Mouse (Mus musculus) hindbrain, embryonic 12.5 days (tissue): ENCODE results near the gene Slc39a1. TPM values are rescaled to one million over a fixed set of nuclear protein-coding genes. Genes with fewer than 3 reads are reported as not detected.

Experiments
- ATAC-seq: fragments of 200-750 bp; cut with Nextera tagmentation; 2 replicates; pipeline ENCODE4 v1.8.0; 2017; ENCODE audit warnings: moderate TSS enrichment; ENCODE audit not compliant: low FRiP score
- H3K27ac ChIP-seq: fragments of 300-500 bp; sonication (generic); 2 replicates; pipeline ENCODE4 v1.5.1; 2016; ENCODE audit warnings: mild to moderate bottlenecking
- H3K27me3 ChIP-seq: fragments of 300-500 bp; sonication (generic); 2 replicates; pipeline ENCODE4 v1.6.1; 2016; ENCODE audit warnings: mild to moderate bottlenecking
- H3K36me3 ChIP-seq: fragments of 300-500 bp; sonication (generic); 2 replicates; pipeline ENCODE4 v1.6.1; 2016; ENCODE audit warnings: mild to moderate bottlenecking
- H3K4me1 ChIP-seq: fragments of 300-500 bp; sonication (generic); 2 replicates; pipeline ENCODE4 v1.6.1; 2016
- H3K4me2 ChIP-seq: fragments of 300-500 bp; sonication (generic); replicated peaks from 2 replicates; pipeline ENCODE4 v1.6.1; 2016; ENCODE audit warnings: mild to moderate bottlenecking
- H3K4me3 ChIP-seq: fragments of 300-500 bp; sonication (generic); 2 replicates; pipeline ENCODE4 v1.5.1; 2016; ENCODE audit warnings: mild to moderate bottlenecking
- H3K9ac ChIP-seq: fragments of 300-500 bp; sonication (generic); 2 replicates; pipeline ENCODE4 v1.6.1; 2016; ENCODE audit warnings: mild to moderate bottlenecking, moderate library complexity
- H3K9me3 ChIP-seq: fragments of 300-500 bp; sonication (generic); replicated peaks from 2 replicates; pipeline ENCODE4 v1.6.1; 2016; ENCODE audit warnings: mild to moderate bottlenecking
- WGBS: fragments of 180-500 bp; shearing (Covaris S2); methylation state at CpG from one replicate; pipeline ENCODE4 v1.1.7; 2016; 5-methylcytosine and 5-hydroxymethylcytosine counted together
- polyA plus RNA-seq: library from polyadenylated mRNA; unstranded; fragments of >200 nt; fragmentation: Nextera tagmentation; extraction: Ambion mirVana; gene quantifications from 2 replicates; pipeline ENCODE4 v1.2.1, GENCODE M21; 2016

The Slc39a1 gene
- polyA plus RNA-seq, 1 experiment from 2014 or later: 46.9 TPM

GRCm38 (mm10) chr3:90256731-90257530, 9.0 kb downstream of the Slc39a1 start:
- 91% methylated on average over 19 of the region's 19 CpGs for WGBS
- peaks cover 48% of the 10 kb centered on the region for H3K36me3 ChIP-seq

GRCm38 (mm10) chr3:90258521-90258920, 10.5 kb downstream of the Slc39a1 start:
- WGBS: 90% methylated on average over 4 of the region's 4 CpGs
- ATAC-seq: no peak
- H3K36me3 ChIP-seq: peaks cover 64% of the 10 kb centered on the region
- no peak overlapping the region for H3K4me3 ChIP-seq
- no peak overlapping the region for H3K27ac ChIP-seq
- H3K9ac ChIP-seq: no peak overlapping the region
- no peaks in the 10 kb centered on the region for H3K27me3 ChIP-seq
- no peak overlapping the region for H3K4me2 ChIP-seq
- no peaks in the 10 kb centered on the region for H3K9me3 ChIP-seq
- H3K4me1 ChIP-seq: peaks cover 15% of the 10 kb centered on the region

More at GRCm38 (mm10) chr3:90256731-90257530, 9.0 kb downstream of the Slc39a1 start:
- H3K4me2 ChIP-seq: no peak overlapping the region
- H3K4me3 ChIP-seq: no peak overlapping the region
- H3K9me3 ChIP-seq: no peaks in the 10 kb centered on the region
- H3K27ac ChIP-seq: no peak overlapping the region
- no peak for ATAC-seq
- H3K27me3 ChIP-seq: no peaks in the 10 kb centered on the region
- peaks cover 15% of the 10 kb centered on the region for H3K4me1 ChIP-seq
- H3K9ac ChIP-seq: no peak overlapping the region

GRCm38 (mm10) chr3:90263121-90263771, 15.3 kb downstream of the Slc39a1 start:
- Histone ChIP-seq H3K36me3 (peaks cover 59% of the 10 kb centered on the region), H3K9ac (no peak overlapping the region), H3K4me1 (peaks cover 14% of the 10 kb centered on the region), H3K4me3 (no peak overlapping the region), H3K4me2 (no peak overlapping the region), H3K27ac (no peak overlapping the region), H3K27me3 (no peaks in the 10 kb centered on the region), H3K9me3 (no peaks in the 10 kb centered on the region)
- WGBS: 94% methylated on average over 5 of the region's 5 CpGs
- ATAC-seq: no peak

- Histone ChIP-seq H3K4me1 (peaks cover 14% of the 10 kb centered on the region), H3K9ac (no peak overlapping the region), H3K4me3 (peak overlapping the region; percentile 89), H3K27me3 (no peaks in the 10 kb centered on the region), H3K9me3 (no peaks in the 10 kb centered on the region), H3K4me2 (peak overlapping the region; percentile 94), H3K27ac (peak overlapping the region; percentile 96), H3K36me3 (peaks cover 46% of the 10 kb centered on the region)
- no peak for ATAC-seq
- 37% methylated on average over 10 of the region's 10 CpGs for WGBS
These were observed 16.7 kb downstream of the Slc39a1 start for GRCm38 (mm10) chr3:90264687-90265033.

- H3K9me3 ChIP-seq: no peaks in the 10 kb centered on the region
- H3K27me3 ChIP-seq: no peaks in the 10 kb centered on the region
These were observed 17.3 kb downstream of the Slc39a1 start, which contains the start of gene Dennd4b for GRCm38 (mm10) chr3:90265034-90265931. Dennd4b (plus strand) TSS chr3:90265185.

GRCm38 (mm10) chr3:90265932-90266741, 18.2 kb downstream of the Slc39a1 start:
- H3K27ac ChIP-seq: peak overlapping the region; percentile 96
- peaks cover 14% of the 10 kb centered on the region for H3K4me1 ChIP-seq
- peaks cover 31% of the 10 kb centered on the region for H3K36me3 ChIP-seq
- ATAC-seq: peak; percentile 46
- peak overlapping the region; percentile 93 for H3K9ac ChIP-seq
- WGBS: 28% methylated on average over 16 of the region's 16 CpGs
- no peaks in the 10 kb centered on the region for H3K9me3 ChIP-seq
- H3K4me2 ChIP-seq: peak overlapping the region; percentile 94
- H3K4me3 ChIP-seq: peak overlapping the region; percentile 89
- H3K27me3 ChIP-seq: no peaks in the 10 kb centered on the region

More at GRCm38 (mm10) chr3:90265034-90265931, 17.3 kb downstream of the Slc39a1 start, which contains the start of gene Dennd4b:
- Histone ChIP-seq H3K4me1 (peaks cover 14% of the 10 kb centered on the region), H3K36me3 (peaks cover 40% of the 10 kb centered on the region), H3K9ac (peak within 1 kb of the TSS; percentile 93), H3K27ac (peak within 1 kb of the TSS; percentile 96), H3K4me2 (peak within 1 kb of the TSS; percentile 94), H3K4me3 (peak within 1 kb of the TSS; percentile 89)
- peak; percentile 85 for ATAC-seq
- under 1% methylated on average over 78 of the region's 87 CpGs for WGBS

- ATAC-seq: no peak
- peaks cover 14% of the 10 kb centered on the region for H3K4me1 ChIP-seq
- H3K36me3 ChIP-seq: peaks cover 23% of the 10 kb centered on the region
- H3K9ac ChIP-seq: no peak overlapping the region
- no peak overlapping the region for H3K27ac ChIP-seq
- no peak overlapping the region for H3K4me3 ChIP-seq
- 92% methylated on average over 20 of the region's 20 CpGs for WGBS
- no peaks in the 10 kb centered on the region for H3K27me3 ChIP-seq
- no peak overlapping the region; the same call in 1 of the 2 replicates for H3K4me2 ChIP-seq
- H3K9me3 ChIP-seq: no peaks in the 10 kb centered on the region
These were observed 19.2 kb downstream of the Slc39a1 start for GRCm38 (mm10) chr3:90266901-90267775.

GRCm38 (mm10) chr3:90268190-90268589, 20.2 kb downstream of the Slc39a1 start:
- no peak overlapping the region for H3K9ac ChIP-seq
- no peak overlapping the region for H3K4me3 ChIP-seq
- ATAC-seq: no peak
- H3K27me3 ChIP-seq: no peaks in the 10 kb centered on the region
- no peaks in the 10 kb centered on the region for H3K9me3 ChIP-seq
- H3K27ac ChIP-seq: no peak overlapping the region
- H3K4me1 ChIP-seq: peaks cover 14% of the 10 kb centered on the region
- no peak overlapping the region for H3K4me2 ChIP-seq
- WGBS: 95% methylated on average over 11 of the region's 11 CpGs
- peaks cover 21% of the 10 kb centered on the region for H3K36me3 ChIP-seq

GRCm38 (mm10) chr3:90268971-90269370, 21.0 kb downstream of the Slc39a1 start:
- Histone ChIP-seq H3K27me3 (no peaks in the 10 kb centered on the region), H3K4me1 (peaks cover 14% of the 10 kb centered on the region), H3K36me3 (peaks cover 20% of the 10 kb centered on the region), H3K9ac (no peak overlapping the region), H3K27ac (no peak overlapping the region), H3K9me3 (no peaks in the 10 kb centered on the region), H3K4me2 (no peak overlapping the region), H3K4me3 (no peak overlapping the region)
- WGBS: 90% methylated on average over 16 of the region's 16 CpGs
- no peak for ATAC-seq

GRCm38 (mm10) chr3:90270784-90271183, 22.8 kb downstream of the Slc39a1 start:
- H3K27ac ChIP-seq: no peak overlapping the region
- no peak overlapping the region for H3K4me2 ChIP-seq
- peaks cover 22% of the 10 kb centered on the region for H3K36me3 ChIP-seq
- ATAC-seq: no peak
- H3K4me1 ChIP-seq: peaks cover 11% of the 10 kb centered on the region
- H3K4me3 ChIP-seq: no peak overlapping the region
- no peaks in the 10 kb centered on the region for H3K9me3 ChIP-seq
- no peak overlapping the region for H3K9ac ChIP-seq
- 94% methylated on average over 8 of the region's 8 CpGs for WGBS
- H3K27me3 ChIP-seq: no peaks in the 10 kb centered on the region

GRCm38 (mm10) chr3:90272170-90272569, 24.2 kb downstream of the Slc39a1 start:
- H3K36me3 ChIP-seq: peaks cover 35% of the 10 kb centered on the region
- no peak overlapping the region for H3K9ac ChIP-seq
- H3K27me3 ChIP-seq: no peaks in the 10 kb centered on the region
- no peaks in the 10 kb centered on the region for H3K4me1 ChIP-seq
- WGBS: 69% methylated on average over 9 of the region's 9 CpGs
- H3K9me3 ChIP-seq: no peaks in the 10 kb centered on the region
- no peak for ATAC-seq
- no peak overlapping the region for H3K4me2 ChIP-seq
- no peak overlapping the region for H3K27ac ChIP-seq
- H3K4me3 ChIP-seq: no peak overlapping the region
